Mouse (Mus musculus): ENCODE measurements around the gene Tecpr2.
"Not testable (repeated sequence)": the region's sequence is repeated elsewhere in the genome, so short reads cannot be mapped to it uniquely, and the experiment has no call there.

Tecpr2 gene

GRCm38 (mm10) chr12:110889036-110890020 is at the start of gene Tecpr2, which contains the start of gene Cinp:
Gene Tecpr2 (plus strand): TSS chr12:110889264.
Gene Cinp (minus strand): TSS chr12:110889145.
- peak; percentile 96 for DNase-seq (ENCODE audit: low spot score)

DNA sequence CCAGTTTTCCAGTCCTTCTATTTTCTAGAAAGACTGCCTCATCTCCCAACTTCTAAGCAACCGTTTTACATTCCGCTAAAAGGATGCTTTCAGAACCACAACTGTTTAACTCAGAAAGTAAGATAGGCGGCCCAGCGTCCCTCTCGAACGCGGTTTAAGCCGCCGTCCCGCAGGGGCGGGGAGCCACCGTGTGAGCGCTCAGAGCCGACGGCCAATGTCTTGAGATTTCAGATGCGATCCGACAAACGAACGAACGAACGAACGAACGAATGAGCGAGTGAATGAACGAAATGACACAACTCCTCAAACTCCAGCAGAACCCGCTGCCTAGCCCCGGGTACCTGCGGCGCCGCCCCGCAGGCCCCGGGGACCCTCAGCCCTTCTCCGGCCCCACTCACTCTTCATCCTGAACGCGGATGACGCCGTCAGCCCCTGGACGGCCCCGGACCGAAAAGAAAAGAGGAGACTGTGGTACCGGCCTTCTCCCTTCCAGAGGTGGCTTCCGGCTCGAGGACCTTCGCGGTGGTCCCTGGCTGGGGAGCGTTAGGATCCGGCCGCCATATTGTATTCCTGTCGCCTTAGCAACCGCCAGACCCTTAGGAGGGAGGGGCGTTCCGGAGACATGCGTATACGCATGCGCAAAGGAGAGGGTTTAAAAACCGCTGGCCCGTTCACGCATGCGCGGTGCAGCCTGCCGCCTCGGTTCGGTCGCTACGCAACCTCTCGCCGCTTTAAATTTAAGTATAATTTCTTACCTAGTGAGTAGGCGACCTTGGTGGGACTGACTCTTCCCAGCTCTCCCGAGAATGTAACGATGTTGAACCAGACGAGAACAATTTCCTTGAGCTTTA is 48.5 kb upstream of the Tecpr2 start, which contains the start of gene Mok:
Gene Mok, minus strand, starts transcription at position 592 of the 851 bp plus-strand sequence.
- DNase-seq (ENCODE audit: low spot score), result peak; percentile 92

DNA sequence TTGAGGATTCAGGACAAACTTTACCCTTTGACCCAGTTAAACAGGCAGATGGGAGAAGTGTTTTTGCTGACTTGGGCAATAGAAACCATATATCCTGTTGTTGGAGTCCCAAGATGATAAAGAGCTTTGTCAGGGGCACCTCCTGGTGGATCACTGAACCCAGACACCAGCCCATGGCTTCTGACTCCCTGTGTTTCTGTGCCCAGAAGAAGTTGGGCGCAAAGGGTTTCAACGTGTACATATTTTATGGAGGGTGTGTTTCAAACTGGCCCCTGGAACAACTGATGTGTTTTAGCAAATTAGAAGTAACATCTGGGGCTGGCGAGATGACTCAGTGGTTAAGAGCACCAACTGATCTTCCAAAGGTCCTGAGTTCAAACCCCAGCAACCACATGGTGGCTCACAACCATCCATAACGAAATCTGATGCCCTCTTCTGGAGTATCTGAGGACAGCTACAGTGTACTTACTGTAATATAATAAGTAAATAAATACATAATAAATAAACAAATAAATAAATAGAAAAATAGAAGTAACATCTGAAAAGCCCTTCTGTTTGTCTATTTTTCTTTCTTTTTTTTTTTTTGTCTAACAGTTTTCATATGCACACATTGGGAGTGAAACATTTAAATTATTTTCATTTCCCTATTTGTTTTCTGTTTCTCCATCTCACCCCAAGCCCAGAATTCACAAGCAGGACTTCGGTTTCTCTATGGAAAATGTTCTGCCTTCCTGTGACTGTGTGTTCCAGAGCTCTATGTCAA is 47.2 kb upstream of the Tecpr2 start:
- DNase-seq (ENCODE audit: low spot score), result no peak

GRCm38 (mm10) chr12:110843194-110844048 is 45.6 kb upstream of the Tecpr2 start:
- peak; percentile 79 for DNase-seq (ENCODE audit: low spot score)

- DNase-seq (ENCODE audit: low spot score), result peak; percentile 7
Measured at GRCm38 (mm10) chr12:110844227-110845130, 44.6 kb upstream of the Tecpr2 start.

DNA sequence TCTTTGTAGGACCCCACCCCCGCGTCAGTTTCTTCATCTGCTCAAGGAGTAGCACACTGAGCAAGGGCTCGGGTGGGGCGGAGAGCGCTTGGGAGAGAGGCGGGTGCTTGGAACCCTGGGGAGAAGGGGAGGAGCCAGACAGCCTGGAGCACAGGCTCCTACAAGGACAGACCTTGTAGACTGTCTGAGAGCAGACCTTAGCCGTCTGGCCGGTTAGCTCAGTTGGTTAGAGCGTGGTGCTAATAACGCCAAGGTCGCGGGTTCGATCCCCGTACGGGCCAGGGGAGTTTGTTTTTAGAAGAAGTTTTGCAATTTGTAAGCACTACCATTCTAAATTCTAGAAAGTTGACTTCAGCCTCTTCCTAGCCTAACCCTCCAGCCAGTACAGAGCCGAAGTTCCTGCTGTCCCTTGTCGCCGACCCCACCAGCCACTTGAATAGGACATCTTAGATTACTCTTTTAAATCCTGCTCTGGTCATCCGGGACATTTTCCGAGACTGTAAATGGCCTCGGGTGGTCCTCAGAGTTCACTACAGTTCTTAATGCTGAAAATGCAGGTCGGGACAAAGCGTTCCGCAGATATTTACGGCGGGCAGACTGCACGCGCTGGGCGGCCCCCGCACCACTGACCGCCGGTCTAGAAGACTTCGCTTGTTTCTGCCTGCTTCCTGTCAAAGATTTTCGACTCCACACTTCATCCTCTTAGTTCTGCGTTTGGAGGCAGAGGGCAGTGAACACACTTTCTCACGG is 43.8 kb upstream of the Tecpr2 start:
- DNase-seq (ENCODE audit: low spot score), result peak; percentile 99

- DNase-seq (ENCODE audit: low spot score), result no peak
Measured at GRCm38 (mm10) chr12:110846191-110846765, 42.8 kb upstream of the Tecpr2 start.

DNA sequence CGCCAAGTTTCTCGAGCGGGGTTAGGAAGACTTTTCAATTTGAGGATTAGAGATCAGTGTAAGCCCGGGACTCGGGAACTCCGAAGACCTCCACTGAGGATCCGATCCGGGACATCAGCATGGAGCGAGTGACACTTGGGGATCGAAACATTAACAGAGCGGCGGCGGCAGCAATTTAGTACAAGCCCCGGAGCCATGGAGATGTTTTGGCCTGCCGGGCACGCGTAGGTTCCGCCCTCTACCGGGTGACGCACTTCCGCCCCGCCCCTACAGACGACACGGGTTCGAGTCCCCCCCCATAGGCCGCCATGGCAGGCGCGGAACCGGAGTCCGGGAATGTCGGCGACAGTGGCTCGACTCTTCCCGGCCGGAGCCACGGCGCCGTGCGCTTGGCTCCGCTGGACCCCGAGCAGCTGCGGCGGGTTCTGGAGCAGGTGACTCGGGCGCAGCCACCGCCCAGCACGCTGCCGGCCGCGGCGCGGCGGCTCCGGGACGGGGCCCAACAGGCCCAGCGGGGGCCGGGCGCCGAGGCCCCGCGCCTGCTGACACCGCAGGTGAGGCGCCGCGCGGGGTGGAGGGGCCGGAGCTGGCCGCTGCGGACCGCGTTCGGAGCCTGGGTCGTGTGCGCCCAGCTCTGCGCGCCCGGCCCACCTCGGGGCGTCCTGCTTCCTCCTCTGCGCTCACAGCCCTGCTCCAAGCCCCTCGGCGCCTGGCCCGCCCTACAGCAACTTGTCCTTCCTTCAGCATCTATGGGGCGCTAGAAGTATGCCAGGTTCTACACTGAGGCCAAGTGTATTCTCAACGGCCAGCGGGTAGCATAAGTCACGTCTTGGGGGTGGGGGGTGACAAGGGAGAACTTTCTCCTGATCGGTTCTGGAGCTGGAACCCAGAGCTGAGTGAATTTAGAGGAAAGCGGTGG is 38.8 kb upstream of the Tecpr2 start, which contains the start of gene Zfp839:
Gene Zfp839, plus strand, starts transcription at position 244 of the 919 bp plus-strand sequence.
- peak; percentile 84 for DNase-seq (ENCODE audit: low spot score)

DNA sequence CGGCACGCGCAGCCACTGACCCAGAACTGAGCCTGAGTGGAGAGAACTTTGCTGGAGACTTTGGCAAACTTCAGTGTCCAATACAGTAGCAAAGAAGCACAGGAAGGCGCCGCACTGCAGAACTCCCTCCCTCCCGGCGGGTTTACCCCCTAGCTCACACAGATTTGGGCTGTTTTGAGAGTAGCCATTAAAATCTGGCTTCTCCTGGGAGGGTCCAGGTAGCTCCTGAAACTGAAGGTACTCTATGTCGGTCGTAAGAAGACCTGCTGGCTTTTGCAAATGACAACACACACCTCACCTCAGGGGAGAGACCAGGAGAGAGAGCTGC is 38.2 kb upstream of the Tecpr2 start:
- DNase-seq (ENCODE audit: low spot score), result no peak

- DNase-seq (ENCODE audit: low spot score), result no peak
Measured at GRCm38 (mm10) chr12:110851414-110851813, 37.6 kb upstream of the Tecpr2 start.

GRCm38 (mm10) chr12:110851923-110852322 is 37.1 kb upstream of the Tecpr2 start:
- no peak for DNase-seq (ENCODE audit: low spot score)

DNA sequence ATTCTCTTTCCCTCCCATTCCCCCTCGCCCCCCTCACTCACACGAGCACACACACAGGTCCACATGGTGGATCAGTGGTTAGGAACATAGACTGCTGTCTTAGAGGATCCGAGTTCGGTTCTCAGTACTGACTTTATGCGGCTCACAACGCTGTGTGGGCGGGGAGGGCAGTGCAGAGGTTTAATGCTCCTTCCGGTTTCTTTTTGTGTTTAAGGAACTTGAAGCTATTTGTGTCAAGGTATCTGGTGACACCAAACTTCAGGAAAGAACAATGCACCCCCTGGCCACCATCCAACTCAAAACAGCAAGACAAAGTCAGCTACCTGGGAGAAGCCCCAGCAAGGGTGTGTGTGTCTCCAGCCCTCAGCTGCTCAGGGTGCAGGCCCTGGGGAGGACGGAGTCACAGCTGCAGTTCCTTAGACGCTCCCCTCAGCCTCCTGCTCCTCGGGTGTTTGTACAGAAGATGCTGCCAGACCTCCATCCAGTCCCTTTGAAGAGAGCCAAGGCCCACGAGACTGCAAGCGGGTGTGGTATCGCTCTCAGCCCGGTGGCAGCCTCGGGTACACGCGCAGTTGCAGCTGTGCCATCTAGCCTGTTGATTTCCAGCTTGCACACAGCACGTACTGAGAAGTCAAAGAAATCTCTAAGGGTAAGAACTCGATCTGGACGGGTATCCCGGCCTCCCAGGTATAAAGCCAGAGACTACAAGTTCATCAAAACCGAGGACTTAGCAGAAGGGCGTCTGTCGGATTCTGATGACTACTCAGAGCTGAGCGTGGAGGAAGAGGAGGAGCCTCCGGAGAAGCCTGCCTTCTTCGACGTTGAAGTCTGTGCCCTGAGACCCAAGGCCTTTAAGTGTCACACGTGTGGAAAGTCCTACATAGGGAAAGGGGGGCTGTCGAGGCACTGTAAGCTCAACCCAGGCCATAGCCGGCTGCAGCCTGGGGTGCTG is 34.0 kb upstream of the Tecpr2 start:
- no peak for DNase-seq (ENCODE audit: low spot score)

GRCm38 (mm10) chr12:110857196-110857595 is 31.9 kb upstream of the Tecpr2 start:
- no peak for DNase-seq (ENCODE audit: low spot score)

GRCm38 (mm10) chr12:110858681-110859080 is 30.4 kb upstream of the Tecpr2 start:
- DNase-seq (ENCODE audit: low spot score), result not testable (repeated sequence)

- DNase-seq (ENCODE audit: low spot score), result no peak
Measured at GRCm38 (mm10) chr12:110860293-110860692, 28.8 kb upstream of the Tecpr2 start.

DNA sequence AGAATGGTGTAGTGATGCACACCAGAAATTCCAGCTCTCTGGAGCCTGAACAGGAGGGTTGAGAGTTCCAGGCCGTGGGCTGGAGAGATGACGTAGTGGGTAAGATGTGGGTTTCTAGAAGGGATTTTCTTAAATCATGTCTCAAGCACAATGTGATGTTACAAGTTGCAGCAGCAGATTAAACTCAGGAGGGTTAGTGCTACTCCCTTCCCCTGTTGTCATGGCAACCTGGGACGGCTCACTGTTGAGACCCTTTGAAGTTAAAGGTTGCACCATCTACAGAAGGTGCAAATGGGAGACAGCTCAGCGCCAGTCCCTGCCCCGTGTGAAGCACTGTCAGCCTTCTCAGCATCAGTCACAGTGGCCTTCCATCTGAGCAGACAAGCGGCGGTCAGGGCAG is 27.8 kb upstream of the Tecpr2 start:
- DNase-seq (ENCODE audit: low spot score), result no peak

Measured in yolk sac, embryonic 10.5 days (tissue).